Mouse (Mus musculus) liver (tissue): ENCODE measurements around the gene Unc13c.

Source experiments
- DNase-seq: peaks from one replicate; pipeline ENCODE4 v3.0.0-alpha.2; 2020; ENCODE audit warnings: mixed read lengths

The Unc13c gene

DNA sequence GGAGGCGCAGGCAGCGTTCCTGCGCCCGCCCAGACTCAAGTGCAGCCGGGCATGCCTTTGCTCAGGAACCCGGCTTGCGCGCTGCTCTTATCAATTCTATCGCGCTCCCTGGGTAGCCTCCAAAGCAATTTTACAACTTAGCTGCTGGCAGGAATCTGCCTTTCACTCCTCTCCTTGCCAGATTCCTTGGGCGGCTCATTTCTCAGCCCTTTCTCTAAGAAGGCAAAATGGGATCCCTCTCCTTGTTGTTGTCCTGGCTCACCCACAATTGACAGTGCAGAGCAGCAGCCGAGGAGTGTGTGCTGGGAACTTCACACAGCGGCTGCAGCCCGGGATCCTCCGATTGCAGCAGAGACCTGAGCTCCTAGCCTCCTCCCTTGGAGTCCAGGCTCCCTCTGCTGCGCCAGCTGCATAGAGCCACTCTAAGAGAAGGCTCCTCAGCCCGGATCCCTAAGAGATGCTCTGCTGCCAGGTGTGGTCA, at the start of gene Unc13c:
Unc13c (minus strand) TSS at position 326 of the 481 bp plus-strand sequence.
- DNase-seq, result peak; percentile 7

GRCm38 (mm10) chr9:74007976-74008686, 39.4 kb upstream of the Unc13c start:
- no peak for DNase-seq

DNA sequence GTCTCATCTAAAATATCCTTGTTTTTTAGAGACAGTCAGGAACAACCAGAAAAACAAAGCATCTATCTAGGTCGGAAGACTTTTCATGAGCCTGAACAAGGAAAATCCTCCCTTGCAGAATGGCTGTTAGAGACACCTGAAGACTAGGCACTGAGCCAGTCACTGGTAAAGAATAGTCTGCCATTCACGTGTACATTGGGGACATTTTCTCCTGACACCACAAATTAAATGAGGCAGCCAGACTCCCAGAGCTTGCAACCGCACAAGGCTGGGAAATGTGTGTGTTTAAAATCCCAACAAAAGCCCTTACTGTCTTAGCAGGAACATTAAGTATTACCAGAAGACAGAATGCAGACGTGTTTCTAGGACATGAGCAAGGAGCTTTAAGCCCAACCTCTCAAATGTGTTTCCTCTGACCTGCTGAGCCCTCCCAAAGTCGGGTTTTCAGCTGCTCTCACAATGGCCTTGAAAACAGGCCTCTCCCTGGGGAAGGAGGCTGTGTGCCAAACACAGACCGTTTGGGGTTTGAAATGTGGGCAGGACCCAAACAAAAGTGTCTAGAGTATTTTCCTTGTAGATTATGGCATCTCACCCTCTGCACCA, 33.7 kb upstream of the Unc13c start:
- no peak for DNase-seq

DNA sequence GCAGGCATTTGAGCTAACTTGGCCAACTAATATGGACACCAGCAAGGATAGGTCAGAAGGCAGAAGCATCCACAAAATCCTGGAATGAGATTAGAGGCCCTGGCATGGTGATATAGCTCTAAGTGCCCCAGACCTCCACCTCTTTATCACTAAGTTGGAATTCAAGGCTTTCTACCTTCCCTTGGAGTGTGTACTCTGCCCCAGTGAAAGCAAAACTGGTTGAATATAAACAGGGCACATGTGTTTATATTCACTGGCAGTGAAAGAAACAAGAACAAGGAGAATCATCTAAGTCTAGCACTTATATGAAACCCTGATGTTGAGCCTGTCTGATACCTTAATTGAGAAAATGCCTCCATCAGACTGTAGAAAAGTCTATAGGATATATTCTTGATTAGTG, 19.3 kb upstream of the Unc13c start:
- no peak for DNase-seq

DNA sequence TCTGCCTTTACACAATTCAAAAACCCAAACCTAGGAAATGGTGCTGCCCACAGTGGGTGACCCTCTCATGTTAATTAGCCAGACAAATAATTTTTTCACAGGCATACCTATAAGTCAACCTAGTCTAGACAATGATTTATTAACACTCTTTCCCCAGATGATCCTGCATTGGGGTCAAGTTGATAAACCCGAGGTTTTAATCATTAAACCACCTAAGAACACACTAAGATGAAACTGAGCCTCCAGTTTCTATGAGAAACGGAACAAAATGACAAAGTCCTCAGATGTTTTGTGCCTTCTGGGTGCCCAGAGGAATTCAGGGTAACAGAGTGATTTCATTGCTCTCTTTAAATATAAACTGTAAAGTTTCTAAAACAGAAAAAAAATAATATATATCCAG, 18.5 kb upstream of the Unc13c start:
- no peak for DNase-seq

DNA sequence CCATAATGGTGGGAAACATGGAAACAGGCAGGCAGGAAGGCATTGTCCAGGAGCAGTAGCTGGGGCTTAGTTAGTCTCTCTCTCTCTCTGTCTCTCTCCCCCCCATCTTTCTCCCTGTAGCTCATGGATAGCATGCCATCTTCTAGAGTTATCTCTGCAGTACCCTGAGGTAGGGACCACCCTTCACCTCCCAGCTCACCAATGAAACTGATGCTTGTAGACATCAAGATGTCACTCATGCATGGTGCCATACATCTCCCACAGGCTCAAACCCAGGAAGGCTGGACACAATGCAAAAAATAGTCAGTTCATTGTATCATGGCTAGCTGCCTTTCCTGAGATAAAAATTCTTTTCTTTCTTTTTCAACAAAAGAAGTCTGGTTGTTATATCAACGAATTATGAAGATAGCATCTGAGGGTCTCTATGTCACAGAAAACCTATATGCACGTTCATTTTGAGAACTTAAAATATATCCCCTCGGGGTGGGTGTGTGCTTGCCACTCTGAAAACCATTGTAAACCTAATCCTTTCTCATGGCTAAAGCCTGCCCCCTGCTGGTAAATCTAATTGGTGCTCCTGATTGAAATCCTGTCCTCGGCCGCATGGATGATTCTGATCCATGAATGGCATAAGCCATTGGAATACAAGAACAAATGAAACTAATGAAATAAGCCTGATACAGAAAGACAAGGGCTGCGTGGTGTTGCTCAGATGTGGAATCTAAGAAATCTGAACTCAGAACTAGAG, 14.0 kb upstream of the Unc13c start:
- peak; percentile 42 for DNase-seq

DNA sequence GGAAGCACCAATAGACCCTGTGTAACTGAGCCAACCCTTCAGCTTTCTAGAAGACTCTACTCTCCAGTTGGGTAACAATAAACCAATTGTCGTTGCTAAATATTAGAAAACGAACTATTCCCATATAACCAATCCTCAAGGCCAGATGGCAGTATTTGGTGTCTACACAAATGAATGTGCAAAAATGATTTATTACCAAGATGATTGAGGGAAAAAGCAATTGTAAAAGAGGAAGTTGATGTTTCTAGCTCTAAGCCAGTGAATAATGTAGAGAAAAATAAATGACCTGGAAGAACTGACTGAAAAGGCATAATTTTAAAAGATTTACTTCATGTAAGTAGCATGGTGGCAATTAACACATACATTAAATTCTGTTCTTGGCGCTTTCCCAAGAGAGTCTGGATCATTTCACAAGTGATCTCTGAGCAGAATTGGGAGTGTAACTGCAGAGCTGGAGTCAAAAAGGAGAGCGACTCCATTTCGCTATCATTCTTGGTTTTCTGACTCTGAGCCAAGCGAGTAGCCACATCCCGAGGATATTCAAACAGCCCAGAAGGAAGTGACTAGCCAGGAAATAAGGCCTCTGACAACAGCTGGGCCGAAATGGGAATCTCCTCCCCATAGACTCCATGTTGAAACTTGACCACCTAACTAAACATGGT, 3.7 kb upstream of the Unc13c start:
- DNase-seq, result no peak

DNA sequence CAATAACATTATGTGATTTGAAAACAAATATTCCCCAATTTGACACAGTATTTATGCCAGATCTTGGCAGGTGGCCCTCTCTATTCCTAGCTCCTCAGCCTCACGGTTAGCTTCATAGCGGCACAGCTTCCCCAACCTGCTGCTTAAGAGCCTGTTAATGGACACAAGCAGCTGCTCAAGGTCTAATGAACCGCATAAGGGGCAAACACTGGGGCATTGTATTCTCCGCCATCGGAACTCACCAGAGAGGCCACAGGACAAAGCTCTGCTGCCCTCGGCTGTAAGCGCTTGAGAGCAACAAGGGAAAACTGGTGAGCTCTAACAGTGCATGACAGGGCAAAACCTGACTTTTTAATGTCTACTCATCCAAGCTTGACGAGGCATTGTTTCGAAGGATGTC, 2.0 kb upstream of the Unc13c start:
- no peak for DNase-seq

DNA sequence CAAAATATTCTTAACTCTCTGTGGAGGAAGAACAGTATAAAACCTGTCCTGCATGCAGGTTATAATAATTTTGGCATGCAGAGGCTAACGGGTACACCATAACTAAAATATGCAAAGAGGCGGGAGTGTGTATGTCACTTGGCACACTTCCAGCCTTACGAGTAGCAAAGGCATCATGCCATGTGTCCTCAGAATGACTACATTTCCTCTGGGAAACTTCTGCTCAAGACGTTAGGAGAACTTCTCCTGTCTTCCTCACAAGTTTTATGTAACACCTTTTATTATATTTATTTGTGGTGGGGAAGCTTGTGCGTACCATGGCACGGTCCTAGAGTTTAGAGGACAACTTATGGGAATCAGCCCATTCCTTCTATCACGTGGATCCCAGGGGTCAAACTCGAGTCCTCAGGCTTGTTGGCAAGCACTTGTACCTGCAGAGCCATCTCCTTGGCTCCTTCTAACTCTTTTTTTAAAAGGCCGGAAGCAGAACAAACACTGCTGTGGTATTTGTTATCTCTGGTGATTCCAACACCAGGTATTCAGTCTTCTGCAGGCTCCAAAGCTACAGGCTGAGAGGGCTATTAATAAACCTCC, 3.3 kb downstream of the Unc13c start:
- no peak for DNase-seq

GRCm38 (mm10) chr9:73962471-73962870, 6.3 kb downstream of the Unc13c start:
- no peak for DNase-seq

- DNase-seq, result no peak
Observed at GRCm38 (mm10) chr9:73952331-73952730, 16.4 kb downstream of the Unc13c start.

GRCm38 (mm10) chr9:73951586-73951985, 17.2 kb downstream of the Unc13c start:
- no peak for DNase-seq

DNA sequence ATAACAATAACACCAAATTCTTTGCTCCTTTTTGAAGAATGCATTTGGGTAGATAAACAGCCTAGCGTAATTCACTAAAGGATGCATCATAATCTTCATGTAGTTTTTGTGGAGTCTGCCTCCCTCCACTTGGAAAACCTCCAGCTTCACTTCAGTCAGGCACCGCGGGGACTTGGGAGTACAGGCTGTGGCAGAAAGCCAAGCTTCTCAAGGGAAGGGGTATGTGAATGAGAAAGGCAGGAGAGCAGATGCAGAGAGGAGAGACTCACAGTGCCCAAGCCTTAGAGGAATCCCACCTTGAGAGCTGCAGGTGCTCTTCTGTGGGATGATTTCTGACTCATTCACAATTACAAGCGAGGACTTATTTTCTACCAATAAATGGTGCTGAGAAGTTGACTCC, 33.9 kb downstream of the Unc13c start:
- DNase-seq, result no peak

DNA sequence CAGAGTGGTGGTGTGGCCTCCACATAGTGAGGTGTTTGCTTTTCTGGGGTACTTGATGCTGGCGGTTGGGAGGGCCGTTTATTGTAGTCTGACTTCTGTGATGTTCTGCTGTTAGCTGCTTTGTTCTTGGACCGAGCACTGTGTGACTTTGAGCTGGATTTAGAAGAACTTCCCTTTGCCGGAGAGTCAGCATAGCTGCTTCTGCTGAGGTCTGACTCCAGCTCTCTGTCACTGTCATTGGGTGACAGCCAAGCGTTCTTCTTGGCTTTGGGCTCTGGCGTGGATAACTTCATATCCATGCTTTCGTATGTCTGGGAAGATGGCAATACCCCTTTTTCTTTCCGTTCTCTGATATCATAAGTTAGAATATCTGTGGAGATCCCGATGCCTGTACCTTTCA, 36.8 kb downstream of the Unc13c start:
- no peak for DNase-seq

DNA sequence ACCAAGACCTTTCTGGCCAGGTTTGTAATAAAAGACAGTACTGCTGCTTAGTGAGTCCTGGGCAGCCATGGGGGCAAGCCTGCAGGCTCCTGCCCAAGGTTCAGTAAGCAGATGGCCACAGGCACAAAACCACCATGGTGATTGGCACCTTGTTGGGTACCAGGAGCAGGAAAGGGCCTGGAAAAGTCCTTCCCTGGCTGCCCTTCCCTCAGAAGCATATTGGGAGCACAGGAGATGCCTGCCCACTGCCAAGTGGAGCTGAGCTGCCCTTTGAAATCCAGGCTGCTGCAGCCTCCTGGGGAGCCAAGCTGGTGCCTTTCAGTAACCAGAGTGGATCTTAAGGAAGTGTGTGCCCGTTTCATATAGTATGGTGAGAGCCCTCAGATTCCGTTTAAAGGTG, 41.5 kb downstream of the Unc13c start:
- no peak for DNase-seq

DNA sequence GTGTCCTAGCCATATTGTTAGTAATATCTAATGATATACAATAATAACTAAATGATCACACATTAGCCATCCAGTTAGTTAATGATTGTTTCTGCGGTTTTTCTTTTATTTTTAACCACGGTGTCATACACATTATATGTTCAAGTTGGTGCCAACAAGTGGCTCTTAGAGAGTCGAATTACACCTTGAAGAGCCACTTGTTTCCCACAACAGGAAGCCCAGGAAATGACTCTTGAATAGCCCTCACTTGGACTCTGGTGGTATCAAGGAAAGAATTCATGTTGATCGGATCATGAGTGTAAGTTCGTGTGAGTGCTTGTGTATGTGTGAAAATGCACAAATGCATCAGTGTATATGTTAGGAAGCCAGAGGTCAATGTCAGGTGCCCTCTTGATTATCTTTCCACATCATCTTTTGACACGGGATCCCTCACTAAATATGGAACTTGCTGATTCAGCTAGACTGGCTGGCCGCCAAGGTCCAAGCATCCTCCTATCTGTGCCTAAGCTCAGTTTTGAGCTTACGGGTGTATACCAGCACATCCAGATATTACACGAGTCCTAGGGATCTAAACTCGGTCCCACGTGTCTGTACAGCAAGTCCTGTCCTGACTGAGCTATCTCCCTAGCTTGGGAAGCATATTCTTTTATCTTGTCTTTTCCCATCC, 46.2 kb downstream of the Unc13c start:
- no peak for DNase-seq

- no peak for DNase-seq
Observed at GRCm38 (mm10) chr9:73905959-73906358, 62.8 kb downstream of the Unc13c start.

DNA sequence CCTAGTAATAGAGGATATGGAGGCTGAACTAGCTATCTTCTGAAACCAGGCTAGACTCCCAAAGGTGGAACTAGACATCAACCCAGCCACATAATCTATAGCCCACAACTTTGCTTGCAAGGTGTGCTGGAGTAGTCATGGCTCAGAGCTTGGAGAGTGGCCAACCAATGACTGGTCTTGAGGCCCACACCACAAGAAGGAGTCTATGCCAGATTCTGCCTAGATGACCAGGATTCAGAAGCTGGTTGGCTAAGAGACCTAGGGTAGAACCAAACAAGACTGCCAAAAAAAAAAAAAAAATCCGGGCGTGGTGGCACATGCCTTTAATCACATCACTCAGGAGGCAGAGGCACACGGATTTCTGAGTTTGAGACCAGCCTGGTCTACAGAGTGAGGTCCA, 70.2 kb downstream of the Unc13c start:
- DNase-seq, result no peak

GRCm38 (mm10) chr9:73896210-73896609, 72.6 kb downstream of the Unc13c start:
- DNase-seq, result no peak

DNA sequence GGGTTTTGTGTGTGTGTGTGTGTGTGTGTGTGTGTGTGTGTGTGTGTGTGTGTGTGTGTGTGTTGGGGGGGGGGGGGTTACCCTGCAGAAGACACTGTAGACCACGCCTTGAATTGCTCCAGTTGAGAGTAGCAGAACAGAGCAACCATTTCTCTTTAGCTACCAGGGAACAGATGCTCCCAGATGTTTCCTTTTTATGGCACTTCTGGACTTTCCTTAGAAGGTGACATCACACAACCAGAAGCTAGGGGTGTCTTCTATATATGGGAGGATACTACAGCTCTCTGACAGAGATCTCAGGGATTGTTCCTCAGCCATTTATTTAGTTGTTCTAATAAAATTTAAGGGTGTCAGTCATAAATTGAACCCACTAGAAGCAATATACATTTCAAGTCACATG, 85.2 kb downstream of the Unc13c start:
- DNase-seq, result no peak

- no peak for DNase-seq
Observed at GRCm38 (mm10) chr9:73883143-73883542, 85.6 kb downstream of the Unc13c start.

GRCm38 (mm10) chr9:73882393-73882919, 86.3 kb downstream of the Unc13c start:
- no peak for DNase-seq
